Mouse (Mus musculus) liver, adult 10 weeks (tissue): Measurements from ENCODE around the gene Zbtb38. TPM values are rescaled to one million over a fixed set of nuclear protein-coding genes. Genes with fewer than 3 reads are reported as not detected.

Source experiments
- polyA plus RNA-seq: library from polyadenylated mRNA; stranded (reverse); fragments of 350-450 nt; fragmentation: Illumina TruSeq; extraction: RNeasy Lipid Tissue Mini Kit (QIAGEN cat#74804); gene quantifications from one replicate; pipeline ENCODE4 v1.2.3, GENCODE M21; 2014; ENCODE audit warnings: low read depth, low replicate concordance

The Zbtb38 gene
- polyA plus RNA-seq, result 8.6 TPM

GRCm38 (mm10) chr9:96752603-96753114, at the start of gene Zbtb38:
Zbtb38 (minus strand) TSS chr9:96752831.

Other genes with a start within 250 kb of the Zbtb38 start
- gene Gm28729, start 227.6 kb downstream of the Zbtb38 start, polyA plus RNA-seq, result not detected
- 2.7 TPM for gene Rasa2, start 121.2 kb downstream of the Zbtb38 start, polyA plus RNA-seq
- 4.4 TPM for gene Pxylp1, start 139.8 kb upstream of the Zbtb38 start, polyA plus RNA-seq